Mouse (Mus musculus) stomach, postnatal 0 days (tissue): ENCODE results near the gene Smg9.

Experiments
- CTCF ChIP-seq: IDR thresholded peaks from 2 replicates; pipeline ENCODE4 v1.5.1; 2016; ENCODE audit warnings: antibody characterized with exemption, low read depth, mild to moderate bottlenecking, moderate library complexity
- EP300 ChIP-seq: optimal IDR thresholded peaks from 2 replicates; pipeline ENCODE3; 2016; ENCODE audit warnings: antibody characterized with exemption

DNA sequence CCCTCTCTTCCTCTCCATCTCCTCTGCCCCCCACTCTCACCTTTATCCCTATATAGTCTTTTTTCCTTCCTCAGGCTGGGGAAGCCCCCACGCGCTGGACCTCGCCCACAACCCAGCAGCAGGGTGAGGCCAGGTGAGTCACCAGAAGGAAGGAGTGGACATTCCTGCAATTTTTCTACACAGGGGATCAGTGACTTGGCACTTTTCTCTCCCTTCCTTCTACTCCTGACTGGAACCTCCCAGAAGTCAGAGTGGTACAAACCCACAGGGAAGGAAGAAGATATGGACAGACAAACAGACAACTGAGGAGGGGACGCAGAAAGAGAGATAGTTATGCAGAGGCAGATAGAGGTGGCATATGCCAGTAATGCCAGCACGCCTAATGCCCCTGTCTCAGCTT is 60.0 kb downstream of the Smg9 start:
- TF ChIP-seq CTCF (no peak), EP300 (no peak)
